Mouse (Mus musculus) stomach, postnatal 0 days (tissue): ENCODE measurements at regions not wholly inside any gene's neighbourhood (a gene's known extent, or its start where the extent isn't known, plus 50 kb on each side); places are given as distances from the start of the nearest gene placed in this dataset.

Experiments used
- CTCF ChIP-seq: IDR thresholded peaks from 2 replicates; pipeline ENCODE4 v1.5.1; 2016; ENCODE audit warnings: antibody characterized with exemption, low read depth, mild to moderate bottlenecking, moderate library complexity
- EP300 ChIP-seq: optimal IDR thresholded peaks from 2 replicates; pipeline ENCODE3; 2016; ENCODE audit warnings: antibody characterized with exemption

- TF ChIP-seq CTCF (no peak), EP300 (no peak)
Observed at GRCm38 (mm10) chr11:18745840-18746239, 272.9 kb downstream of the Meis1 start.
